Mouse (Mus musculus): ENCODE data around the gene Adgrv1.
"Not testable (repeated sequence)": the region's sequence is repeated elsewhere in the genome, so short reads cannot be mapped to it uniquely, and the experiment has no call there.

The Adgrv1 gene

DNA sequence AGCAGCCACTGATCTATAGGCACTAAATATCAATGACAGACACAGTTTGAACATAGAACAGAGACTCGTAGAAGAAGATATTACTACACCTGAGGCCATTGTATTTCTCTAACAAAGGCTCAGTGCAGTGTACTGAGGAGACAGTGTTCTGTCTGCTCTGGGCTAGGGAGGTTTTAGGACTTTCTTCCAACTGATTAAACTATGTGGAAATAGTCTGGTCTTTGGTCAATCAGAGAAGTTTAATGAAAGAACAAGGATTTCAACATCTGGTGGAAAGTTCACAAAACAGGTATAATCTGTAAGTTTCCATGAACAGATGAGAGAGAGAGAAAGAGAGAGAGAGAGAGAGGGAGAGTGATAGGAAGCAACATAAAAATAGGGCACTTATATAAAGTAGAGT, 297.7 kb downstream of the Adgrv1 start:
- no peak for DNase-seq (ENCODE audit: low spot score)

DNA sequence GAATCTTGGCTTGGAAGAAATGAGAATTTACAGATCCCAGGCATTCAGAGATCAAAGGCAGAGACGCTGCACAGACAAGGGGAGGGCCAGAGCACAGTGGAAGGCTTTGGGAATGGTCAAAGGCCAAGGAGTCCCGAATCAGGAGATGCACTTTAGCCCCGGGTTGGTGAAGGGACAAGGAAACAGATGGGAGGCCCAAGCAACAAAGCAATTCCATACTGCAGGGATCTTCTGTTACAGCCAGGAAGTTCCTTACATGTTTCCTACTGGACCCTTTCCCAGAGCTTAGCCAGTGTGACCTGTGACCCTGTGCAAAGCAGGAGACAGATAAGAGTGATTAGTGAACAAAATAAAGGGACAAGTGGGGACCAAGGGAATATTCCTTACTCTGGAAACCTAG, 300.9 kb downstream of the Adgrv1 start:
- no peak for DNase-seq (ENCODE audit: low spot score)

DNA sequence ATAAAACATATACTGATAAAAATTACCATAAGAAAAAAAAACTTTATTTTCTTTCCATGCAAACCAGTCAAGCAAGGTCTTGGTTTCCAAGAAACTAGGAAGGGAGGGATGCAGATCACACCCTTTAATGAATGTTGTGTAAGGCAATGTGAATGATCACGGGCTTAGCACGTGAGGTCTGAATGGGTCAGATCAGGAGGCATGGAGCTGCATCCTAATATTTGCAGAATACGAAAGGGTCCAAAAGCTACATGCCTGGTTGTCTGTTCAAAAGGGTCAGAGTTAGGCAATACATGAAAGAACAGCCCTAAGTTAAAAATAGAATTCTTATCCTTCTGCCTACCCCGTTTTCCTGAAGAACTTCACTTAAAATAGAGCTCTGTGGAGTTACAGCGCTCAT, 303.2 kb downstream of the Adgrv1 start:
- DNase-seq (ENCODE audit: low spot score), result no peak

DNA sequence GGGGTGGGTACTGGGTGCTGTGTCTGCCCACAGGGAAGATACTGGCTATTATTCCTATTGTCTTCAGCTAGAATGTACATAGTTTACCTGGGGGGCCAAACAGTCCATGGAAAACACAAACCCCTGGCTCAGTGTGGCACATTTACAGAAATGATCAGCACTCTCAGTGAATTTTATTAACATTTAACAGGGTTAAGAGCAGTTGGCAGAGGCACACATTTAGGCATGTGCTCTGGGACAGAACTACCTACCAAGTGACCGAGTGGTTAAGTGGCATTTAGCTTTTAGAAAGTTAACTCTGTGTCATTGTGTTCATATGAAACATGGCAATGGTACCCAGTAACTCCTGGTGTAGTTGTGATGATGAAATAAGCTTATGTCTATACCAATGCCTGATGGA, 304.8 kb downstream of the Adgrv1 start:
- no peak for DNase-seq (ENCODE audit: low spot score)

DNA sequence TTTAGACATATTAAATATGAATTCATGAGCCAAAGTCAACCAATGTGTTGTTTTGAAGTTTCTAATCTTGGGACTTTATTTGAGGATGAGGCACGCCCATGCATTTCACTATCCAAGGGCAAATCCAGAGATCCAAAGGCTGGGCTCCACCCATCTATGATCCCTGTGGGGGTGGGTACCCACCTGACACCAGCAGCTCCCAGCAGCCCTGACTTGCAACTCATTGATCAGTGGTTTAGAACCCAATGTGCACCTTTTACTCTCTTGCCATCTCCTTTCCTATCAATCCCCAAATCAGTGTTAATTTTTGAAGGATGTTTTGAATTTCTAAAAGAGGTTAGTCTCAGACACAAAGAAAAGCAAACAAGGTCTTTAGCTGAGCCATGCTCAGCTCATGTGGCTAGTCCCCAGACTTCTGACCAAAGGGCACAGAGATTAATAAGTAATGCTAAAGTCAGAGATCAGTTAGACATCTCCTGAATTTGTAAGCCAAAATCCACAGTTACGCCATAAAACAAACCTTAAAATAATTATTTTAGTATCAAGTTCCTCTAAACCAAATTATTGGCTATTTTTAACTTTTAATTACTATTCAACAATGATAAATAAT, 307.2 kb downstream of the Adgrv1 start:
- DNase-seq (ENCODE audit: low spot score), result no peak

DNA sequence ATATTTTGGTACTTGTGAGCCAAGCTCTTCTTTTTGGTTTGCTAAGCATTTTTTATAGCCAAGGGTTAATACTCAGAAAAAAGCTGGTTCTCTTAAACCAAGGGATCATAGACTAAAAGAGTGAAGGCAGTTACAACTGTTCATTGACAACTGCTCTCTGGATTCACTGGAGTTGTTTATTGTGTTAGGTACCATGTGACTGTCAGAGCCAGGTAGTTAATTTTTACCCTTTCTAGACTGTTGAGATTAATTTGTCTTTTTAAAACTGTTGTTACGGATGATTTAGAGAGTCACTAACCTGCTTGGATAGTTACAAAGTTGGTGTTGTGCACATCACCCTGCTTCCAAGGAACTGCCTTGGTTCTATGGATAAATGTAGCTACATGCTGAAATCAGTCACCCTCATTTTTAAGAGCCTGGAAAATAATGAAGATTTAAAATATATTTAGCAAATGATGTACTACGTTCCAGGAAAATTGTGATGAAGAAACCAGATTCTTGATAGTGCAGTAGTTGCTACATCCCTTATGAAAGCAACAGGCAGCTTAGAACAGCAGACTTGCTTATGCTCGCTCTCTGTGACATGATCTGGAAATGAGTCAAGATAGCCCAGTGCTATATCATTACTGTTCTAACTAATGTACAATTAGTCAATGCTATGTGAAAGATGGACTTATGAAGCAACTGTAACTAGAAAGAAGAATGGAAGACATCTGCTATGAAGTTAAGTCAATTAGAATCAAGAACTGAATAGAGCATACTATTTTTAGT, 309.2 kb downstream of the Adgrv1 start:
- DNase-seq (ENCODE audit: low spot score), result no peak

DNA sequence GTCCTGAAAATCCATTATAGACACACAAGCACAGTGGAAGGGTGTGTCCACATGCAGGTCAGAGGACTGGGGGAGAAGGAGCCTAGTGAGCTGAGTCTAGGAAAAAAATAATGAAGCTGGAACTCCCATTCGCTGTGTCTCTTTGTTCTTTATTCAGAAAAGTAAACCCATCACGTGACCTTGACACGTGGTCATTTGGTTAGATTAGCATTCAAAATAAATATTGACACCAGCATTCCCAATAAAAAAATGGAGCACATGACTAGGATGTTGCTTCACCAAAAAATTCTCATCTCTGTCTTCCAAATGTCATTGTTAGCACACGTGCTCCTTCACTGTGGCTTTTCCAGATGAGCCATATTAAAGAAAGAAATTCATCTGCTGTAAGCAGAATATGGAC, 316.4 kb downstream of the Adgrv1 start:
- no peak for DNase-seq (ENCODE audit: low spot score)

DNA sequence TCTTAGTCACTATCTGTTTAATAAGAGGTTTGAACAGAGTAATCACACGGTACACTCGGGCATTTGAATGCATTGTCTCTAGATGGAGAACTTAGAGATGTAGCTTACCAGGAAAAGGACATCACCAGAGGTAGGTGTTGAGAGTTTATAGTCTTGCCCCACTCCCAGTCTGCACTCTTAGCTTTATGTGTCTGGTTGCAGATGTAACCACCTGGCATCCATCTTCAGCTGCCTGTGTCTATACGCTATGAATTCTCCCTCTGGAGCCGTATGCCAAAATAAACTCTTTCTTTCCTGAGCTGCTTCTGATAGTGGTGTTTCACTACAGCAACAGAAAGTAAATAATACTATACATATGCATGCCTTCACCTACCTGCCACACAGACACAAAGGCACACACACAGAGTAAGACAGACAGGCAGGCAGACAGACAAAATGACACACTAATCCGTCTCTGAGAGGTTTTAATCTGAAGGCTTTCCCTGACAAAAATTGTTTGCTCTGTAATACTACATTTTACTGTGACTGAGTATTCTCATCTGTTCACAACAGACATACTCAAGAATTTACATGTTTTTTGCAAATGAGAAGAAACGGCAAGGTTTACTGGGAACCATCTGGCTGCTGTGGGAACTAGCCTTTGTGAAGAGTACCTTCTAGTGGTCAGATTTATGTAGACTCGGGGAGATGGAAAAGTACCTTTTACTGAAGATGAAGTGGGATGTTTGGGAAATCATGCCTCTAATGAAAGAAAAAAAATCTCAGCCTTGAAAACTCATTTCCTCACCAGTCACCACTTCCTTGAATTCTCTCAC, 318.4 kb downstream of the Adgrv1 start:
- DNase-seq (ENCODE audit: low spot score), result no peak

DNA sequence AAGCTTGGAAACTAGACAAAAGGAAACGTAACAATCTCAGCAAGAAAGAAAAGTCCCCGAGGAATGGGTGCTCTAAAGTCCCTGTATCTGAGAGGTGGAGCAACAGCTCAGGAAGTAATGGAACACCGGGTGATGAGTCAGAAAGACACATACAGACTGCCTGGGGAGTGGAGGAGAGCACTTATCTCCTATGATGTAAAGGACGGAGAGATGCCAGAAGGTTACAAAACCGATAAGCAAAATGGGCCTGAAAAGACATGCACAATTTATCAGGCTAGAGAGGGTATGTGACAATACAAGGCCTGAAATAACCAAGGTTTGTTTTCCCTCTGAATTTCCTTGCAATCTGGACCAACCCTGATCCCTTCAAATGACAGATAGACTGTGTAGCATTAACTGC, 320.8 kb downstream of the Adgrv1 start:
- DNase-seq (ENCODE audit: low spot score), result no peak

DNA sequence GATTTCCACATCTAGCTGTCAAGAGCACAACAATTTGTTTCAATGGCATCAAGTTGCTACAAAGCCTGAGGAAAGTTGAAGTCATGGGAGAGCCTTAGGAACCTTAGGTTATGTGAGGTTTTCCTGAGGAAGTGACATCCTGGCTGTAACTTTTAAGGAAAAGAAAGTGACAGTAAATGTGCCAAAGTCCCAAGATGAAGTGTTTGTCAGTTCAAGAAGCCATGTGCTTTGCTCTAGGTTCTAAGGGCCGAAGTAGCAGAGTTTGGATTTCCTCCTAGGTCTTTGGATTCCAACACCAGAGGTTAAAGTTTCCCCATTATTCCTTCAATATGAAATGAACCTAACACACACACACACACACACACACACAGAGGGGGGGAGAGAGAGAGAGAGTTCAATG, 332.1 kb downstream of the Adgrv1 start:
- DNase-seq (ENCODE audit: low spot score), result no peak

DNA sequence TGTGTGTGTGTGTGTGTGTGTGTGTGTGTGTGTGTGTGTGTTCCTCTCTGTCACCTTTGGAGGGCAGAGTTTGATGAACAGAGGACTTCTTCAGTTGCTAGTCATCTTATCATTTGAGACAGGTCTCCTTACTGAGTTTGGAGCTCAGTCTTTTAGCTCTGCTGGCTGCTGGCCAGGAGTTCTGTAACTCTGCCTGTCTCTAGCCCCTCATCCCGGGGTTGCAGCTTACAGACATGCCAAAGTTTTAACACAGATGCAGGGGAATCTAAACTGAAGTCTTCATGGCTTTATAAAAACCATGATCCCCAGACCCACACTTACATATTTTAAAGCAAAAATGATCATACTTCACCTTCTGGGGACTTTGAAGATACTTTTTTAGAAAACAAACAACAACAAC, 338.8 kb downstream of the Adgrv1 start:
- DNase-seq (ENCODE audit: low spot score), result no peak

DNA sequence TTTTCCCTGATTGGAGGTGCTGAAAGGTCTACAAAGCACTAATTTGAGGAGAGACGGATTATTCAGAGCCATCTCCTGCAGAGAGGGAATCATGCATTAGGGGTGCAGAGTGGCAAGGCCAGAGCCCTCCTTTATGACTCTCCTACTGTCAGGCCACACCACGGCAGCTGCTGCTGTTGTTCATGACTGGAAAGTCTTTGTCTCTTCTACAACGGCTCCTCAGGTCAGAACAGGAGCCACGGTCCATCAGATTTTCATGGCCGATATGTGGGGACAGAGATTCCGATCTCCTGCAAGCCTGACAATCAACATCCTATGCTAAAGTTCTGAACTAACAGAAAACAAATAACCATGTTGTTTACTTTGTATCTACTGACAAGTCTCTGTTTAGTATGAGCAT, 350.8 kb downstream of the Adgrv1 start:
- DNase-seq (ENCODE audit: low spot score), result no peak

DNA sequence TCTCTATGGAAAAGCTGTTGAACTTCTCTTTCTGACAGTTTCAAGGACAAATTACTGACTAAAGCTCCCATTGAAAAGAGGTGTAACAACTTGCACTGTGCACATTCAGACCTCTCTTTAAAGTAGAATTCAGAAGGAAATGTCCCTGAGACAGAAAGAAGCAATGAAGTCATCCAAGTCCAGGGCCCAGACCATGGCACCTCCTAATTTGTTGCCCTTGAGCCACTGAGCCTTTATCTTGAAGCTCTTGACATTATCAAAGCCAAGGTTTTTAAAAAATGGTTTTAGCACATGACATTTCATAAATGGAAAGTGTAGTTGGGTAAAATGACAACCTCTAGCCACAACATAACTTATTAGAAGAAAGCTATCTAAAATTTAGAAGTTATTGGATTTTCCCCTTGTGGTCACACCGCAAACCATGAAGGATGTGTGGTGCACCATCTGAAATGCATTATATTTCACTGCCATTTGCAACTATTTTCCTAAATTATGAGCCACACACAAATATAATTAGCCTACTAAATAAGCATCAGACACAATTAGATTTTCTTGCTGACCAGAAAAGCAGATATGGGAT, 352.2 kb downstream of the Adgrv1 start:
- DNase-seq (ENCODE audit: low spot score), result no peak

DNA sequence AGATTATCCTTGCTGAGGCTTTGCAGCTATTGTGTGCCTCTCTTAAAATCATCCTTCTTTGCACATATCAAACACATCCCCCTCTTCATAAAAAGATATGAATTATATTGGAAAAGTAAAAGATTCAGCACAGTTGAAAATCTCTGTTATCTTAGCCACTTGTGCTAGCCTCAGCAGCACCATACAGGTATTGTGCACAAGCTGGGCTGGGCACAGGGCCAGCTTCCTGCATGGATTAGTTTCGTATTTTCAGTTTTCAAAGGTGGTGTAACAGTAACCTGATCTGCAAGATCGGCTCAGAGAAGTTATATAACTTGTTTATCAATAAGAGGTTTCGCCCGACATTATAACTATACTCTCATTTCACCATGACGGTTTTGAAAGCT, 353.6 kb downstream of the Adgrv1 start:
- DNase-seq (ENCODE audit: low spot score), result no peak

DNA sequence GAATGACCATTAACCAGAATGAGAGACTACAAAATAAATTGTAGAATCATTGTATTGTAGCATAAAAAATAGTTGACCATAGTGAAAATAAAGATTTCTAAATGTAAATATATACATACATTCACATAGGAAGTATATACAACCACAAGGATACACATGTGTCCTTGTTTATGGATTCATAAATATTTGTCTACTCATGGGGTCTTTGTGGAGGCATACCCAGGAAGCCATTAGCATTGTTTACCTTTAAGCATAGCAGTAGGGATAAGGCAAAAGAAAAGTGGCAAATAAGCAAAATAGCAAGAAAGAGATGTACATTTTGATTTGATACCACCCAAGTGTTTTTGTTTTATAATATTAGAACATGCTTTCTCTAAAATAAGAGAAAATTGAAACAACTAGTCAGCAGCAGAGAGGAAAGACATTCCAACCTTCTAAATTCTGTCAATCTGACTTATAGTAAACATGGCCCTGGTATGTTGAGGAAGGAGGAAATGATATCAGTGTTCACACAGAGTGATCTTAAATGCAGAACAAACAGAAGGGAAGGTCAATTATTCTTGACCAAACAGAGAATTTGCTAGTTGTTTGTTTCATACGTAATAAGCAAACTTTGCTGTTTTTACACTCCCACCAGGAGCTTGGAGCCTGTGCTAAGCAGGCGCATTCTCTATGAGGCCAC, 354.1 kb downstream of the Adgrv1 start:
- DNase-seq (ENCODE audit: low spot score), result no peak

DNA sequence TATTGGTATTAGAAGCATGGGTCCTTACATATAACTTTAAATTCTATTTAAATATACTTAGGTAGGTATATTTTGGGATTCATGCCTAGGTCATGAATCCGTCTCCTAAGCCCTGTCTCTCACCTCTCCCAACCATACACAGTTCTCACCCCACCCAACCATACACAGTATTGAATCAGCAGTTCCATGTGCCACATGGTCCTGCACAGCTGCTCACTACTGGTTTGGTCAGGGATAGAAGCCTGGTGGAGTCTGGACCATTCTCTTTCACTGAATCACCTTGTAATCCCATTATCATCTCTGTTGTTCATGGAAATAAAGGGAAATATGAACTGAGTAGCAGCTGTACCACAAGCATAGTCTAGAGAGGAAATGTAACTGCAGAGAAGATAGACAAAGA, 359.1 kb downstream of the Adgrv1 start:
- no peak for DNase-seq (ENCODE audit: low spot score)

DNA sequence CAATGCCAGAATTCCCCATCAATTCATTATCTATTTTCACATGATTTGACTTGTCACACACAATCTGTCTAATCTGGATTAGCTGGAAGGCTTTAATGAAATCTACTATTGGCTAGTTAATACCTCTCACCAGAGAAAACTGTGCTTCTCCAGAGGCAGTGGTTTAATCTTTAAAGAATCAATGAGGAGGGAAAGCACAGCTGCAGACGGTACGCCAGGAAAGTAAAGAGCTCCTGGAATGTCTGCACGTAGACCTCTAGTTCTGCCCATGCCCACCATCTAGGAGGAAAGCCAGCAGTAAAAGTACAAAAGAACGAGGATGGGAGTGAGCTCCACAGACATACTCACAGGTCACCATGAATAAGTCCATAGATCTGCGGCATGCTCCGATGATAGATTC, 362.6 kb downstream of the Adgrv1 start:
- no peak for DNase-seq (ENCODE audit: low spot score)

DNA sequence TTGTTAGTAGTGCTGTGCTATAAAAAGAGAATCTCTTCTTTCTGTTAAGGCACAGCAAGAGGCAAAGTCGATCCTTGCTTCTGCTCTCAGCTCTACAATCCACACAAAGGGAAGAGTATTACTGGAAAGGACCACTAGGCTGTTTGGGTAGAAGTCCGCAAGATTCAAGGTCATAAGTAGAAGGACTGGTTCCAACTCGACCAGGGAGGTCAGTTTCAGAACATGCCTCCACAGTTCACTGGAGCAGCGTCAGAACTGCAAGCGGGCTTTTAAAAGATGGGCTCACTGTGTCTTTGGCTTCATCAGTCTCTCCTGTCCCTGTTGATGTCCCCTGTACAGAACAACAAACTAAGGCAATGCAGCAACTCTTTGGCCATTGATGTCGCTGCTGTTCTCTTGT, 363.9 kb downstream of the Adgrv1 start:
- no peak for DNase-seq (ENCODE audit: low spot score)

DNA sequence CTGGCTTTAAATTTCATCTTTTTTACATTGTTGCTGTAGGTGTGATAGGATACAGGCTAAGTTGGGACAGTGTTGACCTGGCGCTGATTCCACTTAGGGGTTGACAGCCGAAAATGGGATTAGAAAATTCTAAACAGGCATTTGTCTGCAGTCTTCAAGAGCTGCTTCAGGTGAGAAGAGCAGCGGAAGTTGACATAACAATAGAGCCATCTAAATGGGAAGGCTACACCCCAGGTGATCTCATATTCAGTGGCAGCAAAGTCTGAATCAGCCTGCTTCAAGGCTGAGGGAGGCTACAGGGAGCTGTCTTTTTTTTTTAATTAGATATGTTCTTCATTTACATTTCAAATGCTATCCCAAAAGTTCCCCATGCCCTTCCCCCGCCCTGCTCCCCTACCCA, 365.5 kb downstream of the Adgrv1 start:
- DNase-seq (ENCODE audit: low spot score), result not testable (repeated sequence)

DNA sequence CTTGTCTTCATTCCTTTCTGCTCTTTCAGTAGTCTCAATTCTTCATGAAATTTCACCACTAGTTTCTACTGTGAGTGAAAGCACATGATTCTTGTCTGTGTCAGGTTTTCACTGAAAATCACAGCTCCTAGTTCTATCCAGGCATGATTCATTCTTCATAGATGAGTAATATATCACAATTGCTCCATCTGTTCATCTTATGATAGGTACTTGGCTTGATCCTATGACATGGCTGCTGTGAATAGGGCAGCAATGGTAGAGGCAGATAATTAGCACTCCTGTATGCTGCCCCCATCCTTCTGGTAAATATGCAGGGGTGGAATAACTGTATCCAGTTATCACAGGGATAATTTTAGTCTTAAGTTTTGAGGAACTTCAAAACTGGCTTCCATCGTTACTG, 368.5 kb downstream of the Adgrv1 start:
- DNase-seq (ENCODE audit: low spot score), result no peak

DNA sequence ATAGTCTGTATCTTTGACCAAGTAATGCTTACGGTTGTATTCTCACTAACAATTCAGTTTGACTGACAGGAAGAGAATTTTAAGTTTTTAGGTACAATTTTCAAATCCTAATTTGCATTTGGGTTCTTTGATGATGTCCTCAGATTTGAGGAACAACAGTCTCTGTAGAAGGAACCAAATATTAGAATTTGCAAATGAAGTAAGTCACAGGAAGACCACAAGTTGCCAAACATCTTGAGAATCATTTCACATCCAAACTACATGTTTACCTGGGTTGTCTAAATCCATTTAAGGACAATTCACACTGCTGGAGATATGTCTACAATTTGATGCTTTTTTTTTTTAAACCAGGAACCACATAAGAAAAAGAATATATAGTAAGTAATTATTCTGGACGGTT, 391.8 kb downstream of the Adgrv1 start:
- no peak for DNase-seq (ENCODE audit: low spot score)

DNA sequence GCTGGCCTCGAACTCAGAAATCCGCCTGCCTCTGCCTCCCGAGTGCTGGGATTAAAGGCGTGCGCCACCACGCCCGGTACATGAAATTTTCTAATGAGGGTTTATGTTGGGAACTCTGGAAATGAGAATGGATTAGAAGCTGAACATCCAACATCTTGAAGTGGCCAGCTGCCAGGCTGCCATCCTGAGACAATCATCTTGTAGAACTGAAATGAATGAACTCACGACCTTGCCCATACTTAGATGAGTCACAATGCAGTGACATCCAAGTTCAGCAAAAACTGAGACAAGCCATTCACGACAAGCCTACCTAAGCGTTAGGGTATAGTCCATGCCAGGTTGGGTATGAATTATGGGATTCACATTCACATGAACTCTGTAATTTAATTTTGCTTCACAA, 393.1 kb downstream of the Adgrv1 start:
- DNase-seq (ENCODE audit: low spot score), result no peak

All from left cerebral cortex, adult 11 months (tissue).